Mouse (Mus musculus) kidney, embryonic 15.5 days (tissue): ENCODE results near the gene Slc35e1. TPM values are rescaled to one million over a fixed set of nuclear protein-coding genes. Genes with fewer than 3 reads are reported as not detected.
A peak's percentile ranks its signal among the peaks of the same experiment; 100 is the strongest.

Source experiments
- ATAC-seq: fragments of 200-750 bp; cut with Nextera tagmentation; replicated peaks from 2 replicates; pipeline ENCODE4 v1.8.0; 2017; ENCODE audit warnings: moderate TSS enrichment; ENCODE audit not compliant: low FRiP score
- H3K27ac ChIP-seq: fragments of 300-500 bp; sonication (generic); 2 replicates; pipeline ENCODE4 v1.5.1; 2015; ENCODE audit warnings: mild to moderate bottlenecking, inconsistent platforms
- H3K27me3 ChIP-seq: fragments of 300-500 bp; sonication (generic); 2 replicates; pipeline ENCODE4 v1.6.1; 2015; ENCODE audit warnings: inconsistent platforms
- H3K36me3 ChIP-seq: fragments of 300-500 bp; sonication (generic); 2 replicates; pipeline ENCODE4 v1.6.1; 2015; ENCODE audit warnings: inconsistent platforms
- H3K4me1 ChIP-seq: fragments of 300-500 bp; sonication (generic); 2 replicates; pipeline ENCODE4 v1.6.1; 2015; ENCODE audit warnings: inconsistent platforms
- H3K4me2 ChIP-seq: fragments of 300-500 bp; sonication (generic); 2 replicates; pipeline ENCODE4 v1.6.1; 2015; ENCODE audit warnings: moderate library complexity, mild to moderate bottlenecking, inconsistent platforms
- H3K4me3 ChIP-seq: fragments of 300-500 bp; sonication (generic); replicated peaks from 2 replicates; pipeline ENCODE4 v1.5.1; 2015; ENCODE audit warnings: mild to moderate bottlenecking, inconsistent platforms
- H3K9ac ChIP-seq: fragments of 300-500 bp; sonication (generic); 2 replicates; pipeline ENCODE4 v1.6.1; 2015; ENCODE audit warnings: mild to moderate bottlenecking, inconsistent platforms
- H3K9me3 ChIP-seq: fragments of 300-500 bp; sonication (generic); replicated peaks from 2 replicates; pipeline ENCODE4 v1.6.1; 2016; ENCODE audit warnings: inconsistent platforms
- WGBS: fragments of 180-500 bp; shearing (Covaris S2); methylation state at CpG from one replicate; pipeline ENCODE4 v1.1.7; 2015; ENCODE audit warnings: mixed read lengths; 5-methylcytosine and 5-hydroxymethylcytosine counted together
- polyA plus RNA-seq: library from polyadenylated mRNA; unstranded; fragments of >200 nt; fragmentation: Nextera tagmentation; extraction: Ambion mirVana; gene quantifications from 2 replicates; pipeline ENCODE4 v1.2.1, GENCODE M21; 2015

Gene Slc35e1
- polyA plus RNA-seq, 1 experiment from 2014 or later, result 21.5 TPM

- Histone ChIP-seq H3K36me3 (peaks cover 41% of the 10 kb centered on the region), H3K4me1 (no peaks in the 10 kb centered on the region), H3K27ac (no peak overlapping the region), H3K9me3 (no peaks in the 10 kb centered on the region), H3K9ac (no peak overlapping the region), H3K27me3 (no peaks in the 10 kb centered on the region), H3K4me3 (no peak overlapping the region), H3K4me2 (no peak overlapping the region)
- no peak for ATAC-seq
- 80% methylated on average over 2 of the region's 2 CpGs for WGBS
Measured at GRCm38 (mm10) chr8:72499521-72500284, 7.3 kb upstream of the Slc35e1 start.

GRCm38 (mm10) chr8:72498527-72498926, 6.1 kb upstream of the Slc35e1 start:
- no peaks in the 10 kb centered on the region for H3K9me3 ChIP-seq
- no peak overlapping the region for H3K9ac ChIP-seq
- no peak overlapping the region for H3K4me2 ChIP-seq
- WGBS, result 91% methylated on average over 4 of the region's 4 CpGs
- peaks cover 11% of the 10 kb centered on the region for H3K4me1 ChIP-seq
- peaks cover 47% of the 10 kb centered on the region for H3K36me3 ChIP-seq
- H3K27me3 ChIP-seq, result no peaks in the 10 kb centered on the region
- no peak overlapping the region for H3K4me3 ChIP-seq
- H3K27ac ChIP-seq, result no peak overlapping the region
- no peak for ATAC-seq

GRCm38 (mm10) chr8:72497911-72498310, 5.5 kb upstream of the Slc35e1 start:
- H3K9ac ChIP-seq, result no peak overlapping the region
- no peak overlapping the region for H3K27ac ChIP-seq
- peaks cover 47% of the 10 kb centered on the region for H3K36me3 ChIP-seq
- H3K9me3 ChIP-seq, result no peaks in the 10 kb centered on the region
- no peaks in the 10 kb centered on the region for H3K27me3 ChIP-seq
- no peak overlapping the region for H3K4me3 ChIP-seq
- ATAC-seq, result no peak
- H3K4me2 ChIP-seq, result no peak overlapping the region
- H3K4me1 ChIP-seq, result peaks cover 15% of the 10 kb centered on the region
- 56% methylated on average over 1 of the region's 1 CpGs for WGBS

GRCm38 (mm10) chr8:72496217-72496616, 3.8 kb upstream of the Slc35e1 start:
- no peak for ATAC-seq
- WGBS, result 92% methylated on average over 19 of the region's 19 CpGs
- Histone ChIP-seq H3K4me2 (no peak overlapping the region), H3K36me3 (peaks cover 41% of the 10 kb centered on the region), H3K4me3 (no peak overlapping the region), H3K9me3 (no peaks in the 10 kb centered on the region), H3K27ac (no peak overlapping the region), H3K9ac (no peak overlapping the region), H3K4me1 (peaks cover 20% of the 10 kb centered on the region), H3K27me3 (no peaks in the 10 kb centered on the region)

GRCm38 (mm10) chr8:72495411-72496111, 3.1 kb upstream of the Slc35e1 start:
- no peaks in the 10 kb centered on the region for H3K9me3 ChIP-seq
- H3K9ac ChIP-seq, result no peak overlapping the region
- H3K4me1 ChIP-seq, result peaks cover 27% of the 10 kb centered on the region
- WGBS, result 88% methylated on average over 23 of the region's 23 CpGs
- H3K4me3 ChIP-seq, result no peak overlapping the region
- no peak for ATAC-seq
- H3K4me2 ChIP-seq, result no peak overlapping the region
- peaks cover 42% of the 10 kb centered on the region for H3K36me3 ChIP-seq
- H3K27me3 ChIP-seq, result no peaks in the 10 kb centered on the region
- H3K27ac ChIP-seq, result no peak overlapping the region

- Histone ChIP-seq H3K27me3 (no peaks in the 10 kb centered on the region), H3K9me3 (no peaks in the 10 kb centered on the region), H3K27ac (peak overlapping the region; percentile 83), H3K4me2 (peak overlapping the region; percentile 66), H3K4me3 (peak overlapping the region; percentile 63), H3K36me3 (peaks cover 55% of the 10 kb centered on the region), H3K4me1 (peaks cover 32% of the 10 kb centered on the region), H3K9ac (peak overlapping the region; percentile 65)
- ATAC-seq, result no peak
- 10% methylated on average over 8 of the region's 8 CpGs for WGBS
Measured at GRCm38 (mm10) chr8:72493381-72493780, 967 bp upstream of the Slc35e1 start.

- under 1% methylated on average over 56 of the region's 56 CpGs for WGBS
- Histone ChIP-seq H3K27ac (peak overlapping the region; percentile 83), H3K36me3 (peaks cover 62% of the 10 kb centered on the region), H3K4me1 (peaks cover 32% of the 10 kb centered on the region), H3K4me2 (peak overlapping the region; percentile 90), H3K4me3 (peak overlapping the region; percentile 63), H3K9me3 (no peaks in the 10 kb centered on the region), H3K9ac (peak overlapping the region; percentile 78), H3K27me3 (no peaks in the 10 kb centered on the region)
- ATAC-seq, result peak; percentile 97
Measured at GRCm38 (mm10) chr8:72492622-72493081, 238 bp upstream of the Slc35e1 start.

GRCm38 (mm10) chr8:72491017-72491416, 1.4 kb downstream of the Slc35e1 start:
- 84% methylated on average over 2 of the region's 2 CpGs for WGBS
- Histone ChIP-seq H3K4me2 (peak overlapping the region; percentile 90), H3K9me3 (no peaks in the 10 kb centered on the region), H3K4me3 (peak overlapping the region; percentile 63), H3K4me1 (peaks cover 32% of the 10 kb centered on the region), H3K9ac (0 out of 2 replicates have a peak overlapping the region, but pooled peaks have one; percentile 78), H3K27me3 (no peaks in the 10 kb centered on the region), H3K36me3 (peaks cover 63% of the 10 kb centered on the region), H3K27ac (no peak overlapping the region)
- no peak for ATAC-seq

- no peak overlapping the region for H3K9ac ChIP-seq
- no peak for ATAC-seq
- H3K9me3 ChIP-seq, result no peaks in the 10 kb centered on the region
- no peaks in the 10 kb centered on the region for H3K27me3 ChIP-seq
- peaks cover 81% of the 10 kb centered on the region for H3K36me3 ChIP-seq
- H3K4me3 ChIP-seq, result no peak overlapping the region
- H3K4me2 ChIP-seq, result no peak overlapping the region
- peaks cover 17% of the 10 kb centered on the region for H3K4me1 ChIP-seq
- H3K27ac ChIP-seq, result no peak overlapping the region
Measured at GRCm38 (mm10) chr8:72487014-72487413, 5.4 kb downstream of the Slc35e1 start.

GRCm38 (mm10) chr8:72485456-72486199, 6.8 kb downstream of the Slc35e1 start:
- Histone ChIP-seq H3K9ac (no peak overlapping the region), H3K4me3 (no peak overlapping the region), H3K4me2 (no peak overlapping the region), H3K36me3 (peaks cover 93% of the 10 kb centered on the region), H3K27me3 (no peaks in the 10 kb centered on the region), H3K4me1 (peaks cover 6% of the 10 kb centered on the region), H3K9me3 (no peaks in the 10 kb centered on the region), H3K27ac (no peak overlapping the region)
- WGBS, result 87% methylated on average over 6 of the region's 6 CpGs
- ATAC-seq, result no peak

- peak; percentile 97 for ATAC-seq
- WGBS, result under 1% methylated on average over 80 of the region's 80 CpGs
Measured at GRCm38 (mm10) chr8:72474826-72475546, 17.4 kb downstream of the Slc35e1 start, which contains the start of gene Cherp. Gene Cherp (minus strand): TSS chr8:72475226.

More at GRCm38 (mm10) chr8:72474826-72475546, 17.4 kb downstream of the Slc35e1 start, which contains the start of gene Cherp:
- Histone ChIP-seq H3K4me3 (peak within 1 kb of the TSS; percentile 91), H3K36me3 (peaks cover 48% of the 10 kb centered on the region), H3K9me3 (no peaks in the 10 kb centered on the region), H3K27me3 (no peaks in the 10 kb centered on the region), H3K4me1 (peaks cover 17% of the 10 kb centered on the region), H3K9ac (peak within 1 kb of the TSS; percentile 88), H3K4me2 (peak within 1 kb of the TSS; percentile 82), H3K27ac (peak within 1 kb of the TSS; percentile 95)
